Mouse (Mus musculus) ovary, adult 10 weeks (tissue): ENCODE results near the gene Defa26. TPM values are rescaled to one million over a fixed set of nuclear protein-coding genes. Genes with fewer than 3 reads are reported as not detected.

Experiments
- polyA plus RNA-seq: library from polyadenylated mRNA; stranded (reverse); fragments of 350-450 nt; fragmentation: Illumina TruSeq; extraction: RNeasy Lipid Tissue Mini Kit (QIAGEN cat#74804); gene quantifications from one replicate; pipeline ENCODE4 v1.2.3, GENCODE M21; 2014

Defa26 gene
- polyA plus RNA-seq, result not detected

GRCm38 (mm10) chr8:21617883-21618282, at the start of gene Defa26:
Defa26 (plus strand) TSS chr8:21618183.

GRCm38 (mm10) chr8:21582706-21583105, 35.3 kb upstream of the Defa26 start, which contains the start of gene Defa28:
Defa28 (plus strand) TSS chr8:21583006.

GRCm38 (mm10) chr8:21594408-21594807, 23.6 kb upstream of the Defa26 start, which contains the start of gene Gm7861:
Gm7861 (minus strand) TSS chr8:21594508.

GRCm38 (mm10) chr8:21655480-21655879, 37.5 kb downstream of the Defa26 start, which contains the start of gene Defa17:
Defa17 (plus strand) TSS chr8:21655780.

DNA sequence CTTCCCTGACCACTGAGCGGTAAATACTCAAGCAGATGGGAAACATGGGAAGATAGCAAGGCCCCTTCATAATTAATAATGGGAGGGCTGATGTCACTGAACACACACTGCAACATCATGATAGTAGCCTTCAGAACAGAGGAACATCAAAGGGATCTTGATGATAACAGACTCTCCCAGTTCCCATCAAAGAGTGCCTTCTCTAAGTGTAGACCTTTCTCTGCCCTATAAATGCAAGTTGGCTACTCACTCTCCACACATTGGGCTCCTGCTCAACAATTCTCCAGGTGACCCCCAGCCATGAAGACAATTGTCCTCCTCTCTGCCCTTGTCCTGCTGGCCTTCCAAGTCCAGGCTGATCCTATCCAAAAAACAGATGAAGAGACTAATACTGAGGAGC, 47.5 kb downstream of the Defa26 start, which contains the start of gene Defa34:
Gene Defa34, plus strand, starts transcription at position 301 of the 400 bp plus-strand sequence.

Other genes with a start within 250 kb of the Defa26 start
- gene Defa2, start 239.7 kb upstream of the Defa26 start, polyA plus RNA-seq, result not detected
- gene Defa33, start 226.4 kb upstream of the Defa26 start, polyA plus RNA-seq, result not detected
- gene Defa36, start 190.8 kb upstream of the Defa26 start, polyA plus RNA-seq, result not detected
- not detected for gene Gm7849, start 161.6 kb upstream of the Defa26 start, polyA plus RNA-seq
- gene Defa20, start 108.9 kb upstream of the Defa26 start, polyA plus RNA-seq, result not detected
- not detected for gene Defa32, start 89.2 kb upstream of the Defa26 start, polyA plus RNA-seq
- not detected for gene Defa37, start 52.8 kb upstream of the Defa26 start, polyA plus RNA-seq
- not detected for gene Defa28, start 35.2 kb upstream of the Defa26 start, polyA plus RNA-seq
- gene Gm7861, start 23.7 kb upstream of the Defa26 start, polyA plus RNA-seq, result not detected
- not detected for gene Defa17, start 37.6 kb downstream of the Defa26 start, polyA plus RNA-seq
- gene Defa34, start 47.6 kb downstream of the Defa26 start, polyA plus RNA-seq, result not detected
- gene AY761184, start 85.5 kb downstream of the Defa26 start, polyA plus RNA-seq, result not detected
- gene Defa24, start 116.3 kb downstream of the Defa26 start, polyA plus RNA-seq, result not detected
- not detected for gene Defb50, start 205.4 kb downstream of the Defa26 start, polyA plus RNA-seq
- not detected for gene Defb2, start 221.7 kb downstream of the Defa26 start, polyA plus RNA-seq
- gene Defb10, start 240.7 kb downstream of the Defa26 start, polyA plus RNA-seq, result not detected